Mouse (Mus musculus) stomach, embryonic 16.5 days (tissue): ENCODE data around the gene Polr2i. TPM values are rescaled to one million over a fixed set of nuclear protein-coding genes. Genes with fewer than 3 reads are reported as not detected.

ENCODE experiments used
- polyA plus RNA-seq: library from polyadenylated mRNA; unstranded; fragments of >200 nt; fragmentation: Nextera tagmentation; extraction: Ambion mirVana; gene quantifications from 2 replicates; pipeline ENCODE4 v1.2.1, GENCODE M21; 2015

Polr2i gene
- polyA plus RNA-seq, 1 experiment from 2014 or later, result 111 TPM

Other genes starting within 250 kb of the Polr2i start
- 14.0 and 14.9 TPM in 2 replicates for gene Zfp568, start 248.0 kb upstream of the Polr2i start, polyA plus RNA-seq
- 3.7 and 4.6 TPM in 2 replicates for gene Zfp14, start 180.6 kb upstream of the Polr2i start, polyA plus RNA-seq
- gene Zfp82, start 159.0 kb upstream of the Polr2i start, polyA plus RNA-seq, result 4.5 and 5.1 TPM in 2 replicates
- 0.70 and 0.87 TPM in 2 replicates for gene Gm26920, start 141.5 kb upstream of the Polr2i start, polyA plus RNA-seq
- 6.8 and 8.6 TPM in 2 replicates for gene Zfp566, start 141.4 kb upstream of the Polr2i start, polyA plus RNA-seq
- 96.5 and 108 TPM in 2 replicates for gene Zfp260, start 137.2 kb upstream of the Polr2i start, polyA plus RNA-seq
- 9.5 TPM in 2 replicates for gene Zfp382, start 110.0 kb upstream of the Polr2i start, polyA plus RNA-seq
- gene Zfp146, start 62.2 kb upstream of the Polr2i start, polyA plus RNA-seq, result 12.2 and 12.6 TPM in 2 replicates
- 12.8 and 25.0 TPM in 2 replicates for gene Cox7a1, start 47.8 kb upstream of the Polr2i start, polyA plus RNA-seq
- gene Capns1, start 33.1 kb upstream of the Polr2i start, polyA plus RNA-seq, result 90.0 and 98.5 TPM in 2 replicates
- 148 and 151 TPM in 2 replicates for gene Tbcb, start 324 bp downstream of the Polr2i start, polyA plus RNA-seq
- 0.19 TPM in 1 of 2 replicates, not detected in the other for gene Ovol3, start 3.8 kb downstream of the Polr2i start, polyA plus RNA-seq
- 0.25 and 0.53 TPM in 2 replicates for gene Thap8, start 48.1 kb downstream of the Polr2i start, polyA plus RNA-seq
- gene Wdr62, start 48.5 kb downstream of the Polr2i start, polyA plus RNA-seq, result 7.1 and 7.3 TPM in 2 replicates
- gene Clip3, start 59.8 kb downstream of the Polr2i start, polyA plus RNA-seq, result 21.4 and 22.6 TPM in 2 replicates
- 64.4 and 64.7 TPM in 2 replicates for gene Alkbh6, start 76.8 kb downstream of the Polr2i start, polyA plus RNA-seq
- 54.0 and 54.3 TPM in 2 replicates for gene Syne4, start 82.9 kb downstream of the Polr2i start, polyA plus RNA-seq
- 1.2 TPM in 1 of 2 replicates, not detected in the other for gene E130208F15Rik, start 89.8 kb downstream of the Polr2i start, polyA plus RNA-seq
- gene Sdhaf1, start 91.9 kb downstream of the Polr2i start, polyA plus RNA-seq, result 12.1 and 14.6 TPM in 2 replicates
- 4.0 and 4.6 TPM in 2 replicates for gene Lrfn3, start 130.8 kb downstream of the Polr2i start, polyA plus RNA-seq
- 71.0 and 75.8 TPM in 2 replicates for gene Tyrobp, start 181.8 kb downstream of the Polr2i start, polyA plus RNA-seq
- gene Hcst, start 187.9 kb downstream of the Polr2i start, polyA plus RNA-seq, result 1.9 and 2.0 TPM in 2 replicates
- gene Nfkbid, start 189.8 kb downstream of the Polr2i start, polyA plus RNA-seq, result 1.5 and 2.0 TPM in 2 replicates
- gene Aplp1, start 213.6 kb downstream of the Polr2i start, polyA plus RNA-seq, result 29.2 and 33.0 TPM in 2 replicates
- gene Kirrel2, start 225.7 kb downstream of the Polr2i start, polyA plus RNA-seq, result 1.4 and 1.9 TPM in 2 replicates
- 3.4 and 4.2 TPM in 2 replicates for gene Nphs1, start 226.4 kb downstream of the Polr2i start, polyA plus RNA-seq